Mouse (Mus musculus) hindbrain, embryonic 11.5 days (tissue): Measurements from ENCODE around the gene Zbtb17. TPM values are rescaled to one million over a fixed set of nuclear protein-coding genes. Genes with fewer than 3 reads are reported as not detected.

Source experiments
- ATAC-seq: fragments of 200-750 bp; cut with Nextera tagmentation; 2 replicates; pipeline ENCODE4 v1.8.0; 2017; ENCODE audit warnings: mild to moderate bottlenecking, moderate TSS enrichment, moderate library complexity; ENCODE audit not compliant: low FRiP score
- DNase-seq: peaks from one replicate; pipeline ENCODE4 v3.0.0-alpha.2; 2015; ENCODE audit warnings: low spot score
- H3K27ac ChIP-seq: fragments of 300-500 bp; sonication (generic); 2 replicates; pipeline ENCODE4 v1.5.1; 2014; ENCODE audit warnings: mild to moderate bottlenecking, low read depth, low read length
- H3K27me3 ChIP-seq: fragments of 300-500 bp; sonication (generic); 2 replicates; pipeline ENCODE4 v1.6.1; 2014; ENCODE audit warnings: mild to moderate bottlenecking, low read length, moderate library complexity, mixed read lengths; ENCODE audit not compliant: control insufficient read depth, insufficient read depth
- H3K36me3 ChIP-seq: fragments of 300-500 bp; sonication (generic); 2 replicates; pipeline ENCODE4 v1.6.1; 2014; ENCODE audit warnings: mild to moderate bottlenecking, low read length, moderate library complexity, mixed read lengths; ENCODE audit not compliant: control insufficient read depth, insufficient read depth
- H3K4me1 ChIP-seq: fragments of 300-500 bp; sonication (generic); replicated peaks from 2 replicates; pipeline ENCODE4 v1.6.1; 2014; ENCODE audit warnings: low read length, mixed read lengths; ENCODE audit not compliant: control insufficient read depth, insufficient read depth
- H3K4me2 ChIP-seq: fragments of 300-500 bp; sonication (generic); replicated peaks from 2 replicates; pipeline ENCODE4 v1.6.1; 2014; ENCODE audit warnings: mild to moderate bottlenecking, low read depth, low read length
- H3K4me3 ChIP-seq: fragments of 300-500 bp; sonication (generic); 2 replicates; pipeline ENCODE4 v1.5.1; 2014; ENCODE audit warnings: low read depth, low read length
- H3K9ac ChIP-seq: fragments of 300-500 bp; sonication (generic); 2 replicates; pipeline ENCODE4 v1.6.1; 2014; ENCODE audit warnings: low read depth, low read length
- H3K9me3 ChIP-seq: fragments of 300-500 bp; sonication (generic); 2 replicates; pipeline ENCODE4 v1.6.1; 2016; ENCODE audit warnings: low read length; ENCODE audit not compliant: control insufficient read depth
- WGBS: fragments of 180-500 bp; shearing (Covaris S2); extraction: QIAGEN DNeasy Blood & Tissue Kit; methylation state at CpG from one replicate; pipeline ENCODE4 v1.1.7; 2014; 5-methylcytosine and 5-hydroxymethylcytosine counted together
- polyA plus RNA-seq: library from polyadenylated mRNA; unstranded; fragments of >200 nt; fragmentation: Nextera tagmentation; extraction: Ambion mirVana; gene quantifications from 2 replicates; pipeline ENCODE4 v1.2.1, GENCODE M21; 2014

Zbtb17 gene
- polyA plus RNA-seq, 1 experiment from 2014 or later, result 38.9 TPM

DNA sequence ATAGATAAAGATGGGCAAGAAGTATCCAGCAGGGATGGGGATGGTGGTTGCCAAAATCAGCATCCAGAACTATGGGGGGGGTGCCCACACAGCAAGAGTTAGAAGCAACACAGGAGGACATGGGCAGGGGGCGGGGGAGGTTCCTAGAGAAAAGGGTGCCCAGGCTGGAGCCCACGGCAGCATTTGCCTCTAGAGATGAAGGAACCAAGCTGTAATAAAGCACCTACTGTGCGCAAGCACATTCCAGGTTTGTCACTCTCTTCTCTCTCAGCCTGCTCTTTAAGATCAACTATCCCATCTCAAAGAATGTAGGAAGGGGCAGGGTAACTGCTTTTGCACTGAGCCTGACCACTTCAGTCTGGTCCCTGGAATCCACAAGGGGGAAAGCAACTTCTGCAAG lies 35.9 kb upstream of the Zbtb17 start:
- no peak overlapping the region for H3K9ac ChIP-seq
- WGBS, result 89% methylated on average over 3 of the region's 3 CpGs
- H3K4me3 ChIP-seq, result no peak overlapping the region
- H3K27ac ChIP-seq, result no peak overlapping the region
- no peaks in the 10 kb centered on the region for H3K4me1 ChIP-seq
- ATAC-seq (no peak), DNase-seq (no peak)
- H3K4me2 ChIP-seq, result no peak overlapping the region
- no peaks in the 10 kb centered on the region for H3K9me3 ChIP-seq
- H3K36me3 ChIP-seq, result no peaks in the 10 kb centered on the region
- 0 out of 2 replicates have a peak, but pooled peaks cover 2% of the 10 kb centered on the region for H3K27me3 ChIP-seq

DNA sequence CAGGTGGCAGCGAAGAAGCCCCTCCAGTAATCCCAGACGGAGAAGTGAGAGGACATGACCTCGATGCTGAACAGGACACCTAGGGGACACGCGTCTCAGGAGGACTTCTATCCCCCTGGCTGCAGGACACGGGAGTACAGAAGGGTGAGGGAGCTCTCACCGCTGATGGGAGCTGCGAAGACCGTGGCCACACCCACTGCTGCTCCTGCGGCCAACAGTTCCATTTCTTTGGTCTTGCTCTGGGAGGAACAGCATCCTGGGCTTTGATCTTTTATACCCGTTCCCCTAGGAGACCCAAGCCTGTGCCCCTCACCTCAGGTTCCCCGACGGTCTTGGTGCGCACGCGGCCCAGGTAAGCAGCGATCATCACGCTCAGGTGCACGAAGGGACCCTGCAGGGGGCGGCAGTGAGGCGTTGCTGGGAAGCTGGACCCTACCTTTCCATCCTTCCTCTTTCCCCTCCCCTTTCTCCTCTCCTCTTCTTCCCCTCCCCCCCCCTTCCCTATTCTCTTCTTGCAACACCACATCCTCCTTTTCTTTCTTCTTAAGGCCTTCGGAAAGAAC lies 32.9 kb upstream of the Zbtb17 start:
- Histone ChIP-seq H3K27me3 (0 out of 2 replicates have a peak, but pooled peaks cover 2% of the 10 kb centered on the region), H3K4me2 (no peak overlapping the region), H3K27ac (no peak overlapping the region), H3K9me3 (no peaks in the 10 kb centered on the region), H3K4me1 (no peaks in the 10 kb centered on the region), H3K4me3 (no peak overlapping the region), H3K36me3 (no peaks in the 10 kb centered on the region), H3K9ac (no peak overlapping the region)
- DNase-seq (no peak), ATAC-seq (no peak)
- 18% methylated on average over 22 of the region's 22 CpGs for whole genome bisulfite sequencing

DNA sequence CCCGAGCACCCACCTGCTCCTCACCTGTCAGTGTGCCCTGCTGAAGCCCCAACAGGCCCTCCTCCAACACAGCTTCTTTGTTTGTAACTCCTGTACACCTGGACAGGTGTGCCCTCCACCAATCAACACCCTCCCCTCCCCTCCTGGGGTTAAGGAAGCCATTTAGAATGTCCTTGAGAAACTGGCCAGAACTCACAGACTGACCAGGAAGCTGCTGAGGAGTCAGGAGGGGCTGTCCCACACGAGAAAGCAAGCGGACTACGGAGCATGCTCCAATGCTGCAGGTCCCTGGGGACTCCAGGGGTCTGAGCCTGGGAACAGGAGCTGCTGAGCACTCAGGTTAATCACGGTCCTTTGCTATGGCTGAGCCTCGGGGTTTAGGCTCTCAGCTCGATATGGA lies 28.5 kb upstream of the Zbtb17 start, which contains the start of gene Clcnkb:
TSS of gene Clcnkb (minus strand) at position 91 of the 400 bp plus-strand sequence.
- H3K4me3 ChIP-seq, result no peak within 1 kb of the TSS
- H3K36me3 ChIP-seq, result no peaks in the 10 kb centered on the region
- H3K4me2 ChIP-seq, result no peak within 1 kb of the TSS
- H3K9me3 ChIP-seq, result no peaks in the 10 kb centered on the region
- 63% methylated on average over 7 of the region's 7 CpGs for WGBS
- H3K9ac ChIP-seq, result no peak within 1 kb of the TSS
- H3K4me1 ChIP-seq, result no peaks in the 10 kb centered on the region
- no peaks in the 10 kb centered on the region for H3K27me3 ChIP-seq
- no peak within 1 kb of the TSS for H3K27ac ChIP-seq
- ATAC-seq, result no peak
- no peak for DNase-seq

DNA sequence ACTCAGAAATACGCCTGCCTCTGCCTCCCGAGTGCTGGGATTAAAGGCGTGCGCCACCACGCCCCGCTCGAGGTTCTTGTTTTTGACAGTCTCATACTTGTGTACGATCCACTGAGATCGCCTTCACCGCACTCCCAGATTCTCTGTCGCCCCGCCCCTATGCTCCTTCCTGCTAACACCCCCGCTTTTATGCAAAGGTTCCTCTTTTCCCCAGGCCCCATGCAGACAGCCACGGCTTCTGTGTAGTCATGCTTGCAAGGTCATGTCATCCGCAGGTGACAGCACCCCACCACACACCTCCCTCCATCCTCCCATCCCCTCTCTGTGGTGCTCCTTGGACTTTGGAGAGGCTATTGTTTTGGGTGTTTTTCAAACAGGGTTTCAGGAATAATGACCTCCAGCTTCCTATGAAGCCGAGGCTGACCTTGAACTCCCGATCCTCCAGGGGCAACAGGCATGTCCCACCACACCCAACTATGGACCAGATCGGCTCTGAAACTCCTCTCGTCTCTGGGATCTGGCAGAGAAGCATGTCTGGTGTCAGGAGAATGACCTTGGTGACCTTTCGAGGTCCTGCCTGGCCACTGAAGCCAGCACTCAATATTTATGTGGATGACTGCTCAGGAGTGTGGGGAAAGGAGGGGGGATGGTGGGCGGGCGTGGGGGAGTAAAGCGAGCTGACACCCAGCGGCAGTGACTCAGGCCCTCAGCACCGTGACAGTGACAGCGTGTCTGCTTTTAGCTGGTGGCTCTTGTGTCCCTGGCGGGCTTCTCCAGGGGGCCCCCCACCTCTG lies 24.9 kb upstream of the Zbtb17 start:
- Histone ChIP-seq H3K36me3 (no peaks in the 10 kb centered on the region), H3K27ac (no peak overlapping the region), H3K9ac (no peak overlapping the region), H3K4me2 (no peak overlapping the region), H3K27me3 (no peaks in the 10 kb centered on the region), H3K4me1 (no peaks in the 10 kb centered on the region), H3K9me3 (no peaks in the 10 kb centered on the region), H3K4me3 (no peak overlapping the region)
- 70% methylated on average over 27 of the region's 27 CpGs for WGBS
- ATAC-seq (no peak), DNase-seq (no peak)

DNA sequence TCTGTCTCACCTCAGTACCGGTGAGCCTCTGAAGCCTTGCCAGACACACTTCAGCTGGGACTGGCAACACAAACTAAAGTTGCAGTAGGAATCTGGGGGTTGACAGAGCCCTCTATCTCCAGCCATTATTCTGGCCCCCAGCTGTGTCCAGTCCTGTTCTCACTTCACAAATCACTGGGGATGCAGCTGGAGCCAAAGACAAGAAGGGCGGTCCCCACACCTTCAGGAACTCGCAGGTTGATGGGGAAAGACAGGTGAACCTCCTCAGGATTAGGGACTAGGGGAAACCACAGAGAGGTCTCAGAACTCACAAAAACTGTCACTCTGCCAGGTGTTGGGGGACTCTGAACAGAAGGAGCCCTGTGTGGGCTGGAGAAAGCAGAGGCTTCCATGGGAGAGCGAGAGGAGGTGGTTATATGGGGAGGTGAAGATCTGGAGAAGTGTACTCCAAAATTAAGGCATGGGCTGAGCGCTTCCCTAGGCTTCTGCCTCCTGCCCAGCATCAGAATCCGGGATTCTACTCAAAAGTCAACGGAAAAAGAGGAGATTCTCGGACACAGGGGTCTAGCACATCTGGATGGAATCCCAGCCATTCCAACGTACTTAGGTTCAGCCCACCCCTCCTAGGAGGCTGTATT lies 24.1 kb upstream of the Zbtb17 start, which contains the start of gene Hspb7:
TSS of gene Hspb7 (plus strand) at position 588 of the 638 bp plus-strand sequence.
- H3K27ac ChIP-seq, result no peak within 1 kb of the TSS
- 67% methylated on average over 9 of the region's 9 CpGs for WGBS
- H3K36me3 ChIP-seq, result no peaks in the 10 kb centered on the region

DNA sequence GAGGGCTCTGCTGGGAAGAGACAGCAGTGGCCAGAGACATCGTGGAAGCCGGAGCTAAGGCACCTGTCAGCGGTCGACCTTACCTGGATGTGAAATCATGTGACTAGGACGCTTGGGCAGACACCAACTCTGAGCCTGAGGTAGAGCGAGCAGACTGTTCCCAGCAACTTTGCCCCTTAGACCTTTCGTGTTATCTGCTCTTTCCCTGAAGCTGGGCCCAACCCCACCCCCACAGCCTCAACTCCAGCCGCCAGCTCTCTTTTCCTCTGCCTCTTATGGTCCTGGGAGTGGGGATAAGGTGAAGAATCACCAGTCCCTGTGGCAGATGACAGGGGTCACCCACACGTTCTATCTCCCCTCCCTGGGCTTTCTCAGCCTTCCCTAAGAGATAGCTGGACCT lies 23.6 kb upstream of the Zbtb17 start:
- WGBS, result 57% methylated on average over 9 of the region's 9 CpGs
- Histone ChIP-seq H3K27me3 (no peaks in the 10 kb centered on the region), H3K9ac (no peak overlapping the region), H3K4me1 (peaks cover 4% of the 10 kb centered on the region; the same call in 1 of the 2 replicates), H3K9me3 (no peaks in the 10 kb centered on the region), H3K4me3 (no peak overlapping the region), H3K36me3 (no peaks in the 10 kb centered on the region), H3K27ac (no peak overlapping the region), H3K4me2 (no peak overlapping the region)
- no peak for ATAC-seq
- no peak for DNase-seq

More for the DNA sequence above, 24.1 kb upstream of the Zbtb17 start, which contains the start of gene Hspb7:
- Histone ChIP-seq H3K9me3 (no peaks in the 10 kb centered on the region), H3K9ac (no peak within 1 kb of the TSS), H3K27me3 (no peaks in the 10 kb centered on the region), H3K4me2 (no peak within 1 kb of the TSS), H3K4me3 (no peak within 1 kb of the TSS), H3K4me1 (no peaks in the 10 kb centered on the region)
- no peak for DNase-seq
- ATAC-seq, result no peak

DNA sequence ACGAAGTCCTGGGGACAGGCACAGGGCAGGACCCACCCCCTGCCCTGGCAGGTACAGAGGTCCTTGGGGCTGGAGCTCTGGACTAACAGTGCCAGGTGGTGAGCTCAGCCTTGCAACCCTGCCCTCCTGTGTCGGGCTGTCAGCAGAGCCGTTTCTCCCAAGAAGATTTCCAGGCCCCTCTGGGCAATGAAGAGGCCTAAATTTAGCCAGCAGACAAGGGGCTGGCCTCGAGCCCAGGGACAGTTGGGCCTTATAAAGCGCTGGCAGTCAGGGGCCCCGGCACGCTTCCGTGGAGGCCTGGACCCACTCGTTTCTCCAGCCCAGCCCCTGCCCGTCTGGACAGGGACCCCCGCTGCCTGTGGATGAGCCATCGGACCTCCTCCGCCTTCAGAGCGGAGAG lies 23.0 kb upstream of the Zbtb17 start:
- no peaks in the 10 kb centered on the region for H3K9me3 ChIP-seq
- no peaks in the 10 kb centered on the region for H3K27me3 ChIP-seq
- no peak overlapping the region for H3K4me2 ChIP-seq
- H3K36me3 ChIP-seq, result no peaks in the 10 kb centered on the region
- no peak overlapping the region for H3K9ac ChIP-seq
- H3K4me1 ChIP-seq, result peaks cover 4% of the 10 kb centered on the region; the same call in 1 of the 2 replicates
- H3K27ac ChIP-seq, result no peak overlapping the region
- H3K4me3 ChIP-seq, result no peak overlapping the region
- 74% methylated on average over 14 of the region's 14 CpGs for WGBS
- DNase-seq (no peak), ATAC-seq (no peak)

DNA sequence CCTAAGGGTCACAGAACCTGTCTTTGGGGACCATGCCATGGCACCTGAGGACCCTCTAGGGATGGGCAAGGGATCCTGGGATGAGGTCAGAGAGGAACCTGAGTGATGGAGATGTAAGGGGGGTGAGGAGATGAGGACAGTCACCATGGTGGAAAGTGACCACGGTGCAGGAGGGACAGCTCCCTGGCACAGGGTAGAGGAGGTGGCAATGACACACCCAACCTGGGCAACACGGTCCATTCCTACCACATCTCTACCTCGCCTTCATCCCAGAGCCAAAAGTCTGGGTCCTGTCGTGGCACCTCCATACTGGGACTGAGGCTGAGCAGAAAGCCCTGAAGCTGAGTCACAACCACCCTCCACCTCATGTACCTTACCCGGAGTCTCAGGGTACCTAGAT lies 21.6 kb upstream of the Zbtb17 start:
- WGBS, result 75% methylated on average over 5 of the region's 5 CpGs
- no peaks in the 10 kb centered on the region for H3K9me3 ChIP-seq

More for the DNA sequence above, 21.6 kb upstream of the Zbtb17 start:
- Histone ChIP-seq H3K4me3 (no peak overlapping the region), H3K27ac (no peak overlapping the region), H3K36me3 (no peaks in the 10 kb centered on the region), H3K4me2 (no peak overlapping the region), H3K4me1 (peaks cover 4% of the 10 kb centered on the region; the same call in 1 of the 2 replicates), H3K27me3 (no peaks in the 10 kb centered on the region), H3K9ac (no peak overlapping the region)
- DNase-seq (no peak), ATAC-seq (no peak)
